Mouse (Mus musculus): ENCODE results near the gene Pwwp2b. TPM values are rescaled to one million over a fixed set of nuclear protein-coding genes. Genes with fewer than 3 reads are reported as not detected.

Pwwp2b gene
- polyA plus RNA-seq, 1 experiment from 2014 or later, result 5.2 TPM

DNA sequence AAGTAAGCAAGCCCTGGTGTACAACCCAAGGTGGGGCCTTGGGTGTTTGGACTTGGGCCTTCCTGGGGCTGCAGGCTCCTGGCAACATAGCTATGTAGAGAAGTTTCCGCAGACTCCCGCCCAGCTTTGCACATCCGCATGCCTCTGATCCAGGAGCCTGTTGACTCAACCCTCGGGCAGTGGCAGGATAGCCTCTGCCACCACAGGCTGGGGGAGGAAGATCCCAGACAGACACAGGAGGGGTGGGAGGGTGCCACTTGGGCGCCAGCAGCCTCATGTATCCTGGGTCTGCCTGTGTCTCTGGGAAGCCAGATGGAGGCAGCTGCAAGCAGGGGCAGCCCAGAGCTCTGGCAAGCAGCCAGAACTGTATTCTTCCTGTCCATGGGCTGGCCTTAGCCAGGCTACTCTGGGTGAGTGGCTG is 3.6 kb downstream of the Pwwp2b start:
- peaks cover 5% of the 10 kb centered on the region for H3K27me3 ChIP-seq (replicated peaks)
- no peak overlapping the region for H3K4me2 ChIP-seq
- H3K4me3 ChIP-seq, result no peak overlapping the region
- WGBS, result 77% methylated on average over 5 of the region's 5 CpGs
- H3K4me1 ChIP-seq, result peaks cover 39% of the 10 kb centered on the region
- H3K9me3 ChIP-seq, result no peaks in the 10 kb centered on the region
- no peak for ATAC-seq (replicated peaks)
- no peaks in the 10 kb centered on the region for H3K36me3 ChIP-seq (replicated peaks)
- no peak overlapping the region for H3K27ac ChIP-seq
- no peak overlapping the region for H3K9ac ChIP-seq

- Histone ChIP-seq H3K4me3 (no peak overlapping the region), H3K27ac (no peak overlapping the region), H3K36me3 (replicated peaks) (no peaks in the 10 kb centered on the region), H3K4me2 (no peak overlapping the region), H3K9me3 (no peaks in the 10 kb centered on the region), H3K27me3 (replicated peaks) (peaks cover 3% of the 10 kb centered on the region), H3K4me1 (peaks cover 33% of the 10 kb centered on the region), H3K9ac (no peak overlapping the region)
- 89% methylated on average over 7 of the region's 7 CpGs for WGBS
- ATAC-seq (replicated peaks), result no peak
These were observed 4.3 kb downstream of the Pwwp2b start for GRCm38 (mm10) chr7:139252566-139252965.

GRCm38 (mm10) chr7:139252986-139253385 is 4.7 kb downstream of the Pwwp2b start:
- 75% methylated on average over 9 of the region's 9 CpGs for WGBS
- H3K27ac ChIP-seq, result no peak overlapping the region
- no peak for ATAC-seq (replicated peaks)
- no peak overlapping the region for H3K4me2 ChIP-seq
- H3K9me3 ChIP-seq, result no peaks in the 10 kb centered on the region
- peaks cover 28% of the 10 kb centered on the region for H3K4me1 ChIP-seq
- H3K36me3 ChIP-seq (replicated peaks), result no peaks in the 10 kb centered on the region
- H3K27me3 ChIP-seq (replicated peaks), result peaks cover 3% of the 10 kb centered on the region
- H3K9ac ChIP-seq, result no peak overlapping the region
- H3K4me3 ChIP-seq, result no peak overlapping the region

DNA sequence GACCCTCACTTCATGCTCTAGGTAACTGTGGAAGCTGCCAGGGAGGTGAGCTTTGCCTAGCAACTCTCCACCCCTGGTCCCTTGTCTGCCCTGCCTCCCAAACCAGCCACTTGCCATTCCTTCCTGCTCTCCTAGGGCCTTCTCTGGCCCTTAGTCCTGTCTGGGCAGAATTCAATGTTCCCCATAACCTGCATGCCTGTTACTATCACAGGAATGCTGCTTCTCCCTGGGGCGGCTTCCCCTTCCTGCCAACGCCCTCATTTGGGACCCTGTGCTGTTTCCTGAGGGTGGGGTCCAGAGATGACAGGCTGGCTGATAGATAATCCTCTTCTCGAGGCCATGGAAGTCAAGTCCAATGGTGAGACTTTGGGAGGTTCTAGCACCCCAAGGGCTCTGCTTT is 5.2 kb downstream of the Pwwp2b start:
- no peak for ATAC-seq (replicated peaks)
- Histone ChIP-seq H3K36me3 (replicated peaks) (no peaks in the 10 kb centered on the region), H3K4me2 (no peak overlapping the region), H3K27ac (no peak overlapping the region), H3K9ac (no peak overlapping the region), H3K9me3 (no peaks in the 10 kb centered on the region), H3K4me1 (peaks cover 28% of the 10 kb centered on the region), H3K27me3 (replicated peaks) (peaks cover 3% of the 10 kb centered on the region), H3K4me3 (no peak overlapping the region)
- 90% methylated on average over 3 of the region's 3 CpGs for WGBS

GRCm38 (mm10) chr7:139254626-139255025 is 6.3 kb downstream of the Pwwp2b start:
- no peak overlapping the region for H3K27ac ChIP-seq
- peaks cover 17% of the 10 kb centered on the region; the same call in 1 of the 2 replicates for H3K4me1 ChIP-seq
- no peak for ATAC-seq (replicated peaks)
- 81% methylated on average over 5 of the region's 5 CpGs for WGBS
- H3K4me2 ChIP-seq, result no peak overlapping the region
- no peaks in the 10 kb centered on the region for H3K9me3 ChIP-seq
- H3K9ac ChIP-seq, result no peak overlapping the region
- peaks cover under 1% of the 10 kb centered on the region for H3K27me3 ChIP-seq (replicated peaks)
- no peaks in the 10 kb centered on the region for H3K36me3 ChIP-seq (replicated peaks)
- no peak overlapping the region for H3K4me3 ChIP-seq

GRCm38 (mm10) chr7:139257752-139258542 is 9.7 kb downstream of the Pwwp2b start:
- Histone ChIP-seq H3K9ac (no peak overlapping the region), H3K4me1 (no peaks in the 10 kb centered on the region), H3K27ac (no peak overlapping the region), H3K27me3 (replicated peaks) (no peaks in the 10 kb centered on the region), H3K9me3 (no peaks in the 10 kb centered on the region), H3K36me3 (replicated peaks) (no peaks in the 10 kb centered on the region), H3K4me2 (no peak overlapping the region), H3K4me3 (no peak overlapping the region)
- ATAC-seq (replicated peaks), result no peak
- 78% methylated on average over 10 of the region's 10 CpGs for WGBS

DNA sequence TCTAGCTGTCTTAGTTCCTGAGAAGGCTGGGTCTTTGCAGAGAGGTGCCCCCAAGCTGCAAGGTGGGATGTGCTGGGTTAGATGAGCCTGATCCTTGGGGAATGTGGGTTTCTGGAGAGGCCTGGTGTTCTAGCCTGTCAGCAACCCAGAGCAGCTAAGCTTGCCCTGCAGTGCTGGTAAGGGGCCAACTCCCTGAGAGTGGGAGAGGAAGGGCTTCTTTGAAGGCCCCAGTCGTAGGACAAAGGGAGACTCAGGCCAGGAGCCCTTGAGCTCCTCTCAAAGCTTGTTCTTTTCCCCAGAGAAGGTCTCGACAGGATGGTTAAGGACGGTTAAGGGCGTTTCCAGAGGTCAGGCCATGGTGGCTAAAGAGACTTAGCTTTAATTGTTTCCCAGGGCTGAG is 16.1 kb downstream of the Pwwp2b start:
- H3K36me3 ChIP-seq (replicated peaks), result no peaks in the 10 kb centered on the region
- no peak for ATAC-seq (replicated peaks)
- WGBS, result 35% methylated on average over 4 of the region's 4 CpGs
- H3K9ac ChIP-seq, result no peak overlapping the region
- H3K4me1 ChIP-seq, result no peaks in the 10 kb centered on the region
- H3K4me2 ChIP-seq, result no peak overlapping the region
- H3K9me3 ChIP-seq, result no peaks in the 10 kb centered on the region
- H3K4me3 ChIP-seq, result no peak overlapping the region
- H3K27me3 ChIP-seq (replicated peaks), result no peaks in the 10 kb centered on the region
- H3K27ac ChIP-seq, result no peak overlapping the region

- Histone ChIP-seq H3K4me3 (no peak overlapping the region), H3K27me3 (replicated peaks) (no peaks in the 10 kb centered on the region), H3K27ac (no peak overlapping the region), H3K36me3 (replicated peaks) (no peaks in the 10 kb centered on the region), H3K4me1 (no peaks in the 10 kb centered on the region), H3K4me2 (no peak overlapping the region), H3K9me3 (no peaks in the 10 kb centered on the region), H3K9ac (no peak overlapping the region)
- no peak for ATAC-seq (replicated peaks)
- WGBS, result 75% methylated on average over 6 of the region's 6 CpGs
These were observed 17.4 kb downstream of the Pwwp2b start for GRCm38 (mm10) chr7:139265634-139266033.

DNA sequence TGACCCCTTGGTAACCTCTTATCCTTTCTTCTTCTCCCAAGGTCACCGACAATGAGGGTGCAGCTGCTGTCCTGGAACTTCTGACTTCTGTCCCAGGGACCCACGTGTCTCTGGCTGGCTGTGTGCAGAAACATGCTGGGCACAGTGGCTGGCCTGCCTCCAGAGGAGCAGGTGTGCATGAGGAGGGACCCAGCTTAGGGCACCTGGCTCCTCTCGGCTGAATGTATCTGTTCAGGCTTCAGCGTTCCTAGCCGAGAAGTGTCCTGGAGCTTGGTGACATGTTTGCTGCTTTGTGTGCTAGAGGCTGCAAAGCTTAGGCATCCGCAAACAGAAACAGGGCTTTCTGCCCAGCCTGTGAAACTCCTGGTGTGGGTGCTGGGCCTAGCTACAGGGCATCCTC is 18.1 kb downstream of the Pwwp2b start:
- WGBS, result 80% methylated on average over 6 of the region's 6 CpGs
- no peak overlapping the region for H3K27ac ChIP-seq
- H3K9ac ChIP-seq, result no peak overlapping the region
- ATAC-seq (replicated peaks), result no peak
- H3K4me2 ChIP-seq, result no peak overlapping the region
- no peaks in the 10 kb centered on the region for H3K27me3 ChIP-seq (replicated peaks)
- H3K9me3 ChIP-seq, result no peaks in the 10 kb centered on the region
- H3K4me1 ChIP-seq, result no peaks in the 10 kb centered on the region
- no peak overlapping the region for H3K4me3 ChIP-seq
- H3K36me3 ChIP-seq (replicated peaks), result no peaks in the 10 kb centered on the region

- H3K4me3 ChIP-seq, result no peak overlapping the region
- H3K36me3 ChIP-seq (replicated peaks), result no peaks in the 10 kb centered on the region
- no peak overlapping the region for H3K9ac ChIP-seq
- WGBS, result 74% methylated on average over 8 of the region's 8 CpGs
- no peaks in the 10 kb centered on the region for H3K9me3 ChIP-seq
- no peaks in the 10 kb centered on the region for H3K27me3 ChIP-seq (replicated peaks)
- ATAC-seq (replicated peaks), result no peak
- H3K4me2 ChIP-seq, result no peak overlapping the region
- H3K27ac ChIP-seq, result no peak overlapping the region
- no peaks in the 10 kb centered on the region for H3K4me1 ChIP-seq
These were observed 18.9 kb downstream of the Pwwp2b start for GRCm38 (mm10) chr7:139266886-139267870.

- ATAC-seq (replicated peaks), result no peak
- no peak overlapping the region for H3K27ac ChIP-seq
These were observed 22.5 kb downstream of the Pwwp2b start for GRCm38 (mm10) chr7:139270738-139271137.

DNA sequence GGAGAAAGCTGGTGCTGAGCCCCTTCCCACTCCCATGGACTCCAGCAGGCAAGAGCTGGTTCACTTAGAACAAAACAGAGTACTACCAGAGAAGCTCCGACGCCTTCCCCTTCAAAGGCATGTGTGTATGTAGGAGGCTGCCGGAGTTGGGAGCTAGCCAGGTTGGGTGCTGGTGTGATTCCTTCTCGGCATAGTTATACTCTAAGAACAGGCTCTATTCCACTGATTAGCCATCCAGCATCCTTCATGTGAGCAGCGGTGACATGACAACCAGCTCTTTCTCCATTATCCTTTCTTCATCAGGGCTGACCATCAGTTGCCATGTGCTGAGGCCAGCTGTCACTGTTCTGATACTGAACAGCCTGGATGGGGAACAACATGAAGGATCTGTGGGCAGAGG is 23.6 kb downstream of the Pwwp2b start:
- H3K9ac ChIP-seq, result no peak overlapping the region
- H3K27me3 ChIP-seq (replicated peaks), result no peaks in the 10 kb centered on the region
- H3K4me2 ChIP-seq, result no peak overlapping the region
- WGBS, result 79% methylated on average over 5 of the region's 5 CpGs
- H3K27ac ChIP-seq, result no peak overlapping the region
- no peak for ATAC-seq (replicated peaks)
- H3K9me3 ChIP-seq, result no peaks in the 10 kb centered on the region
- H3K4me1 ChIP-seq, result peaks cover 4% of the 10 kb centered on the region; the same call in 1 of the 2 replicates
- H3K4me3 ChIP-seq, result no peak overlapping the region
- H3K36me3 ChIP-seq (replicated peaks), result no peaks in the 10 kb centered on the region

More at GRCm38 (mm10) chr7:139270738-139271137, 22.5 kb downstream of the Pwwp2b start:
- Histone ChIP-seq H3K4me3 (no peak overlapping the region), H3K36me3 (replicated peaks) (no peaks in the 10 kb centered on the region), H3K4me2 (no peak overlapping the region), H3K9me3 (no peaks in the 10 kb centered on the region), H3K9ac (no peak overlapping the region), H3K4me1 (peaks cover 4% of the 10 kb centered on the region; the same call in 1 of the 2 replicates), H3K27me3 (replicated peaks) (no peaks in the 10 kb centered on the region)
- WGBS, result 96% methylated on average over 1 of the region's 1 CpGs

Data from midbrain, embryonic 15.5 days (tissue).